Mouse (Mus musculus) kidney, adult 18-20 months (tissue): Measurements from ENCODE around the gene Khk.
A peak's percentile ranks its signal among the peaks of the same experiment; 100 is the strongest.

Source experiments
- DNase-seq: peaks from one replicate; pipeline ENCODE4 v3.0.0; 2021

Khk gene

GRCm38 (mm10) chr5:30913060-30913841 is 8.0 kb upstream of the Khk start, which contains the start of gene Emilin1:
Gene Emilin1, plus strand, starts transcription at chr5:30913402.
- DNase-seq: no peak

- no peak for DNase-seq
These were observed 7.1 kb upstream of the Khk start for GRCm38 (mm10) chr5:30914101-30914635.

GRCm38 (mm10) chr5:30914849-30915248 is 6.4 kb upstream of the Khk start:
- DNase-seq: no peak

- DNase-seq: no peak
These were observed 5.8 kb upstream of the Khk start for GRCm38 (mm10) chr5:30915456-30915855.

GRCm38 (mm10) chr5:30915974-30916433 is 5.2 kb upstream of the Khk start:
- DNase-seq: peak; percentile 87

- DNase-seq: no peak
These were observed 4.4 kb upstream of the Khk start for GRCm38 (mm10) chr5:30916841-30917240.

- no peak for DNase-seq
These were observed 3.9 kb upstream of the Khk start for GRCm38 (mm10) chr5:30917348-30917747.

GRCm38 (mm10) chr5:30917891-30918670 is 3.1 kb upstream of the Khk start:
- DNase-seq: no peak

GRCm38 (mm10) chr5:30918691-30919090 is 2.5 kb upstream of the Khk start:
- DNase-seq: no peak

- DNase-seq: no peak
These were observed 1.2 kb upstream of the Khk start for GRCm38 (mm10) chr5:30919831-30920614.

GRCm38 (mm10) chr5:30920621-30921020 is 610 bp upstream of the Khk start:
- peak; percentile 52 for DNase-seq

- no peak for DNase-seq
These were observed 1.4 kb downstream of the Khk start for GRCm38 (mm10) chr5:30922581-30923041.

GRCm38 (mm10) chr5:30923119-30923518 is 1.9 kb downstream of the Khk start:
- no peak for DNase-seq

- peak; percentile 55 for DNase-seq
These were observed 3.4 kb downstream of the Khk start for GRCm38 (mm10) chr5:30924614-30925013.

GRCm38 (mm10) chr5:30925217-30925616 is 4.0 kb downstream of the Khk start:
- DNase-seq: peak; percentile 83

GRCm38 (mm10) chr5:30926073-30926472 is 4.8 kb downstream of the Khk start:
- DNase-seq: peak; percentile 61

GRCm38 (mm10) chr5:30927945-30928529 is 6.8 kb downstream of the Khk start:
- no peak for DNase-seq

GRCm38 (mm10) chr5:30930121-30930520 is 8.9 kb downstream of the Khk start:
- DNase-seq: peak; percentile 78

GRCm38 (mm10) chr5:30930846-30931245 is 9.6 kb downstream of the Khk start:
- no peak for DNase-seq

- no peak for DNase-seq
These were observed 10.1 kb downstream of the Khk start for GRCm38 (mm10) chr5:30931378-30931777.

GRCm38 (mm10) chr5:30933705-30934104 is 12.5 kb downstream of the Khk start:
- no peak for DNase-seq

GRCm38 (mm10) chr5:30934725-30935461 is 13.7 kb downstream of the Khk start:
- DNase-seq: no peak
